Mouse (Mus musculus): ENCODE data around the gene Iba57. TPM values are rescaled to one million over a fixed set of nuclear protein-coding genes. Genes with fewer than 3 reads are reported as not detected.

Iba57 gene
- polyA plus RNA-seq, 3 experiments from 2014 or later = 1.3 to 1.5 (median 1.4) TPM

- ATAC-seq = no peak
Measured at GRCm38 (mm10) chr11:59132065-59132464, 31.5 kb downstream of the Iba57 start.

DNA sequence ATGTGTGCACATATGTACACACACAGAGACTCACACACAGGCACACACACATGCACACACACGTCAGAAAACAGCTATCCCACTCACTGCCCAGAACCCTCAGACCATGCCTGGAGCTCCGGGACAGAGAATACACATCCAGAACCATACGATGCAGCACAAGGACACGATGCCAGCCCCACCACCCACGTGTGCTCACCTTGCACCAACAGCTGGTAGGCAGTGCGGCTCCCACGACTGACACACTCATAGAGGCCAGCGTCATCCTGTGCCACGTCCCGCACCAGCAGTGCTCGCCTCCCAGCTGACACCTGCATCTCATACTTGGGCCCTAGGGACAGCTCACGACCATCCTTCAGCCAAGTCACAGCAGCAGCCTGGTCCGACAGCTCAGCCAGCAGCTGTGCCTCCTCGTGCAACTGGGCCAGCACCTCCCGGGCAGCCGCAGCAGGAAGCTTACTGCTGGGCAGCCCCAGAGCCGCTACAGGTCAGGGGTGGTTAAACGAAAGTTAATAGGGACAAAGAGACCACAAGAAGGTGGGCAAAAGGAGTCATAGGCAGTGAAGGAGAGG, 32.1 kb downstream of the Iba57 start:
- no peak for ATAC-seq

DNA sequence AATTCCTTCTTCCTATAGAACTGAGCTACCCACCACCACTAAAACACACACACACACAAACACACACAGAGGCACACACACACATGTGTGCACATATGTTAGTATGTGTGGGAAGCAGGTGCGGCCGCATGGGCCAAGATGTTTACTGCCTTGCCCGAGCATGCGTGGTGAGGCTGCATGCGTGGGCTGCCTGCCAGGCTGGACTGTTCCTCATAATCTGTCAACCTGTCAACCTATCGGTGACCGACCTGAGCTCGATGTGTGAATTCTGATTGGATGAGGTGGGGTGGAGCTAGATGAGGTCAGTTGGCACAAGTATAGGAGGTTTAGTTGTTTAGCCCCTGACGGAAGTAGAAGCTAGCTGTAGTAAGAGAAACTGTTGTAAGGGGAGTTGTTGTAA, 32.8 kb downstream of the Iba57 start:
- no peak for ATAC-seq

GRCm38 (mm10) chr11:59105945-59106344, 57.6 kb downstream of the Iba57 start:
- ATAC-seq = no peak

Other genes starting within 250 kb of the Iba57 start
- gene Btnl10, start 245.8 kb downstream of the Iba57 start, polyA plus RNA-seq (2017; shearing (Covaris generic)) = not detected
- 10 to 100 TPM; 12.8 to 24.5 (median 15.7) TPM for gene Rnf187, start 224.8 kb downstream of the Iba57 start, polyA plus RNA-seq (2017; shearing (Covaris generic))
- 1 to 10 TPM; 2.9 to 5.2 (median 4.3) TPM for gene Hist3h2ba, start 214.8 kb downstream of the Iba57 start, polyA plus RNA-seq (2017; shearing (Covaris generic))
- gene Hist3h2a, start 209.1 kb downstream of the Iba57 start, polyA plus RNA-seq (2017; shearing (Covaris generic)) = 1 to 10 TPM; 3.1 to 5.0 (median 4.2) TPM
- under 1 TPM in 2 of 3 experiments, not detected in 1; 0.14 to 0.40 TPM for gene Trim17, start 209.1 kb downstream of the Iba57 start, polyA plus RNA-seq (2017; shearing (Covaris generic))
- 10 to 100 TPM; 18.8 to 24.0 (median 20.3) TPM for gene Trim11, start 185.6 kb downstream of the Iba57 start, polyA plus RNA-seq (2017; shearing (Covaris generic))
- gene Obscn, start 27.3 kb downstream of the Iba57 start, polyA plus RNA-seq (2017; shearing (Covaris generic)) = not detected
- not detected for gene Gjc2, start 19.5 kb upstream of the Iba57 start, polyA plus RNA-seq (2017; shearing (Covaris generic))
- gene Guk1, start 28.5 kb upstream of the Iba57 start, polyA plus RNA-seq (2017; shearing (Covaris generic)) = 10 to 100 TPM; 58.6 to 65.6 (median 60.5) TPM
- gene Mrpl55, start 38.7 kb upstream of the Iba57 start, polyA plus RNA-seq (2017; shearing (Covaris generic)) = 10 to 100 TPM; 43.4 to 49.1 (median 46.7) TPM
- gene 2310033P09Rik, start 44.6 kb upstream of the Iba57 start, polyA plus RNA-seq (2017; shearing (Covaris generic)) = 10 to 100 TPM; 19.6 to 22.1 (median 19.8) TPM
- gene Arf1, start 64.5 kb upstream of the Iba57 start, polyA plus RNA-seq (2017; shearing (Covaris generic)) = 100 to 1,000 TPM; 339 to 371 (median 345) TPM
- under 1 TPM in 1 of 3 experiments, not detected in 2; 0.24 TPM for gene Wnt3a, start 127.0 kb upstream of the Iba57 start, polyA plus RNA-seq (2017; shearing (Covaris generic))
- not detected for gene Wnt9a, start 143.2 kb upstream of the Iba57 start, polyA plus RNA-seq (2017; shearing (Covaris generic))
- gene Prss38, start 211.9 kb upstream of the Iba57 start, polyA plus RNA-seq (2017; shearing (Covaris generic)) = under 1 TPM in 1 of 3 experiments, not detected in 2; 0.27 TPM

Measured in inflammation-experienced regulatory T-cells, adult 6 months (primary cell).